Mouse (Mus musculus): Measurements from ENCODE around the gene Tmem88. TPM values are rescaled to one million over a fixed set of nuclear protein-coding genes. Genes with fewer than 3 reads are reported as not detected.
A peak's percentile ranks its signal among the peaks of the same experiment; 100 is the strongest.

Gene Tmem88
- polyA plus RNA-seq, 1 experiment from 2014 or later = 54.7 TPM

GRCm38 (mm10) chr11:69407724-69408004, 9.6 kb upstream of the Tmem88 start:
- ATAC-seq (ENCODE audit: low read depth) = no peak
- Histone ChIP-seq H3K4me2 (ENCODE audit: low read depth, low read length) (peak overlapping the region; percentile 91; the same call in 1 of the 2 replicates), H3K36me3 (ENCODE audit: control insufficient read depth, insufficient read depth, low read length) (peaks cover 44% of the 10 kb centered on the region), H3K4me3 (ENCODE audit: low read length) (no peak overlapping the region), H3K27ac (ENCODE audit: low read length) (0 out of 2 replicates have a peak overlapping the region, but pooled peaks have one; percentile 2), H3K9me3 (ENCODE audit: control insufficient read depth, low read length) (no peaks in the 10 kb centered on the region), H3K27me3 (ENCODE audit: control insufficient read depth, insufficient read depth, low read depth, low read length) (no peaks in the 10 kb centered on the region), H3K4me1 (replicated peaks; ENCODE audit: control insufficient read depth, insufficient read depth, low read length) (peaks cover 18% of the 10 kb centered on the region), H3K9ac (ENCODE audit: low read length) (peak overlapping the region; percentile 56; the same call in 1 of the 2 replicates)
- 76% methylated on average over 4 of the region's 4 CpGs for WGBS

GRCm38 (mm10) chr11:69406867-69407723, 9.1 kb upstream of the Tmem88 start:
- WGBS = 86% methylated on average over 16 of the region's 16 CpGs
- Histone ChIP-seq H3K36me3 (ENCODE audit: control insufficient read depth, insufficient read depth, low read length) (peaks cover 45% of the 10 kb centered on the region), H3K4me1 (replicated peaks; ENCODE audit: control insufficient read depth, insufficient read depth, low read length) (peaks cover 12% of the 10 kb centered on the region), H3K9me3 (ENCODE audit: control insufficient read depth, low read length) (no peaks in the 10 kb centered on the region), H3K4me3 (ENCODE audit: low read length) (no peak overlapping the region), H3K4me2 (ENCODE audit: low read depth, low read length) (no peak overlapping the region), H3K9ac (ENCODE audit: low read length) (no peak overlapping the region), H3K27me3 (ENCODE audit: control insufficient read depth, insufficient read depth, low read depth, low read length) (no peaks in the 10 kb centered on the region), H3K27ac (ENCODE audit: low read length) (no peak overlapping the region)
- ATAC-seq (ENCODE audit: low read depth) = no peak

- no peaks in the 10 kb centered on the region for H3K27me3 ChIP-seq (ENCODE audit: control insufficient read depth, insufficient read depth, low read depth, low read length)
- H3K4me1 ChIP-seq (replicated peaks; ENCODE audit: control insufficient read depth, insufficient read depth, low read length) = peaks cover 12% of the 10 kb centered on the region
- H3K4me3 ChIP-seq (ENCODE audit: low read length) = no peak overlapping the region
- H3K9me3 ChIP-seq (ENCODE audit: control insufficient read depth, low read length) = no peaks in the 10 kb centered on the region
- WGBS = 81% methylated on average over 19 of the region's 19 CpGs
- no peak overlapping the region for H3K4me2 ChIP-seq (ENCODE audit: low read depth, low read length)
- H3K27ac ChIP-seq (ENCODE audit: low read length) = no peak overlapping the region
- H3K36me3 ChIP-seq (ENCODE audit: control insufficient read depth, insufficient read depth, low read length) = peaks cover 53% of the 10 kb centered on the region
- H3K9ac ChIP-seq (ENCODE audit: low read length) = no peak overlapping the region
- ATAC-seq (ENCODE audit: low read depth) = no peak
These were observed 8.2 kb upstream of the Tmem88 start for GRCm38 (mm10) chr11:69406282-69406681.

- ATAC-seq (ENCODE audit: low read depth) = no peak
- Histone ChIP-seq H3K4me2 (ENCODE audit: low read depth, low read length) (no peak overlapping the region), H3K36me3 (ENCODE audit: control insufficient read depth, insufficient read depth, low read length) (peaks cover 59% of the 10 kb centered on the region), H3K27ac (ENCODE audit: low read length) (no peak overlapping the region), H3K4me3 (ENCODE audit: low read length) (no peak overlapping the region), H3K4me1 (replicated peaks; ENCODE audit: control insufficient read depth, insufficient read depth, low read length) (peaks cover 12% of the 10 kb centered on the region), H3K9me3 (ENCODE audit: control insufficient read depth, low read length) (no peaks in the 10 kb centered on the region), H3K9ac (ENCODE audit: low read length) (no peak overlapping the region), H3K27me3 (ENCODE audit: control insufficient read depth, insufficient read depth, low read depth, low read length) (no peaks in the 10 kb centered on the region)
- 87% methylated on average over 24 of the region's 24 CpGs for WGBS
These were observed 7.6 kb upstream of the Tmem88 start for GRCm38 (mm10) chr11:69405397-69406200.

- no peaks in the 10 kb centered on the region for H3K9me3 ChIP-seq (ENCODE audit: control insufficient read depth, low read length)
These were observed 6.8 kb upstream of the Tmem88 start for GRCm38 (mm10) chr11:69404595-69405396.

GRCm38 (mm10) chr11:69403691-69404594, 5.9 kb upstream of the Tmem88 start:
- no peaks in the 10 kb centered on the region for H3K9me3 ChIP-seq (ENCODE audit: control insufficient read depth, low read length)
- H3K27me3 ChIP-seq (ENCODE audit: control insufficient read depth, insufficient read depth, low read depth, low read length) = no peaks in the 10 kb centered on the region
- no peak overlapping the region for H3K27ac ChIP-seq (ENCODE audit: low read length)
- H3K4me3 ChIP-seq (ENCODE audit: low read length) = no peak overlapping the region
- no peak for ATAC-seq (ENCODE audit: low read depth)
- WGBS = 90% methylated on average over 38 of the region's 38 CpGs
- H3K9ac ChIP-seq (ENCODE audit: low read length) = no peak overlapping the region
- no peak overlapping the region for H3K4me2 ChIP-seq (ENCODE audit: low read depth, low read length)
- peaks cover 69% of the 10 kb centered on the region for H3K36me3 ChIP-seq (ENCODE audit: control insufficient read depth, insufficient read depth, low read length)
- peaks cover 21% of the 10 kb centered on the region for H3K4me1 ChIP-seq (replicated peaks; ENCODE audit: control insufficient read depth, insufficient read depth, low read length)

More at GRCm38 (mm10) chr11:69404595-69405396, 6.8 kb upstream of the Tmem88 start:
- peaks cover 16% of the 10 kb centered on the region for H3K4me1 ChIP-seq (replicated peaks; ENCODE audit: control insufficient read depth, insufficient read depth, low read length)
- H3K36me3 ChIP-seq (ENCODE audit: control insufficient read depth, insufficient read depth, low read length) = peaks cover 66% of the 10 kb centered on the region
- no peak overlapping the region for H3K4me2 ChIP-seq (ENCODE audit: low read depth, low read length)
- H3K9ac ChIP-seq (ENCODE audit: low read length) = no peak overlapping the region
- 89% methylated on average over 23 of the region's 24 CpGs for WGBS
- H3K4me3 ChIP-seq (ENCODE audit: low read length) = no peak overlapping the region
- no peaks in the 10 kb centered on the region for H3K27me3 ChIP-seq (ENCODE audit: control insufficient read depth, insufficient read depth, low read depth, low read length)
- no peak overlapping the region for H3K27ac ChIP-seq (ENCODE audit: low read length)
- no peak for ATAC-seq (ENCODE audit: low read depth)

- Histone ChIP-seq H3K4me3 (ENCODE audit: low read length) (no peak overlapping the region), H3K4me2 (ENCODE audit: low read depth, low read length) (no peak overlapping the region), H3K27ac (ENCODE audit: low read length) (no peak overlapping the region), H3K4me1 (replicated peaks; ENCODE audit: control insufficient read depth, insufficient read depth, low read length) (peaks cover 28% of the 10 kb centered on the region), H3K36me3 (ENCODE audit: control insufficient read depth, insufficient read depth, low read length) (peaks cover 60% of the 10 kb centered on the region), H3K9ac (ENCODE audit: low read length) (no peak overlapping the region), H3K9me3 (ENCODE audit: control insufficient read depth, low read length) (no peaks in the 10 kb centered on the region), H3K27me3 (ENCODE audit: control insufficient read depth, insufficient read depth, low read depth, low read length) (no peaks in the 10 kb centered on the region)
- WGBS = 76% methylated on average over 12 of the region's 12 CpGs
- no peak for ATAC-seq (ENCODE audit: low read depth)
These were observed 4.0 kb upstream of the Tmem88 start for GRCm38 (mm10) chr11:69401987-69402386.

- peaks cover 36% of the 10 kb centered on the region for H3K4me1 ChIP-seq (replicated peaks; ENCODE audit: control insufficient read depth, insufficient read depth, low read length)
- peak; percentile 53 for ATAC-seq (ENCODE audit: low read depth)
These were observed 3.2 kb upstream of the Tmem88 start for GRCm38 (mm10) chr11:69401210-69401637.

More at GRCm38 (mm10) chr11:69401210-69401637, 3.2 kb upstream of the Tmem88 start:
- H3K27ac ChIP-seq (ENCODE audit: low read length) = no peak overlapping the region
- H3K4me3 ChIP-seq (ENCODE audit: low read length) = no peak overlapping the region
- no peak overlapping the region for H3K9ac ChIP-seq (ENCODE audit: low read length)
- H3K9me3 ChIP-seq (ENCODE audit: control insufficient read depth, low read length) = no peaks in the 10 kb centered on the region
- H3K36me3 ChIP-seq (ENCODE audit: control insufficient read depth, insufficient read depth, low read length) = peaks cover 54% of the 10 kb centered on the region
- WGBS = 17% methylated on average over 22 of the region's 22 CpGs
- no peaks in the 10 kb centered on the region for H3K27me3 ChIP-seq (ENCODE audit: control insufficient read depth, insufficient read depth, low read depth, low read length)
- H3K4me2 ChIP-seq (ENCODE audit: low read depth, low read length) = no peak overlapping the region
